Comparison of ENCODE assay signal across 14 mouse cellular contexts in genomic region chr6:40415799-40416198, GRCm38 (mm10).
"Had no signal": no experiment of that assay in that cellular context is flagged by ENCODE, and none has a peak within 500 bp of the region (broad histone marks: within the 10 kb centered on the region; RNA-seq: fewer than 3 reads in every experiment).

No protein-coding gene starts in this region.

- DNase-seq: gastrocnemius, adult 2 months; gastrocnemius, postnatal 10 days; gastrocnemius, postnatal 25 days; heart, adult 2 months; heart, postnatal 10 days; heart, postnatal 4 days; kidney, adult 18-20 months; kidney, adult 8-10 months; kidney, postnatal 10 days; kidney, postnatal 25 days; kidney, postnatal 4 days; liver; liver, embryonic 13.5 days; liver, postnatal 0 days had no signal
